Mouse (Mus musculus) stomach, postnatal 0 days (tissue): ENCODE results near the gene Ubash3b.

ENCODE experiments used
- CTCF ChIP-seq: IDR thresholded peaks from 2 replicates; pipeline ENCODE4 v1.5.1; 2016; ENCODE audit warnings: antibody characterized with exemption, low read depth, mild to moderate bottlenecking, moderate library complexity
- EP300 ChIP-seq: optimal IDR thresholded peaks from 2 replicates; pipeline ENCODE3; 2016; ENCODE audit warnings: antibody characterized with exemption

DNA sequence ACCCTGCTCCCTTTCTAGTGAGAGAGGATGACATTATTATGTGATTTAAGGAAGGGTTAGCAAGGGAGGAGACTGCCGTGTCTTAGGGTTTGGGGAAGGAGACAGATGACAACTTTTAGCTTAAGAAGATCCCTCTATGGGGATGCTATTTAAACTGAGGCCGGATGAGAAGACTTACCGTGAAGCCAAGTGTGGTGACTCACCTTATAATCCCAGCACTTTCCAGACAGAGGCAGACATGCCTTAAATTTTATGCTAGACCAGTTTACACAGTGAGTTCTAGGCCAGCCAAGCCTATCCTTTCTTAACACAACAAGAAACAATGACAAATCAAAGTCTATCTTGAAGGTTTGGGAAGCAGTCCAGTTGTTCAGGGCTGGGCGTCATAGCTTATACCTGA lies 26.4 kb upstream of the Ubash3b start:
- TF ChIP-seq CTCF (no peak), EP300 (no peak)
